Mouse (Mus musculus): ENCODE measurements around the gene Serpinf1. TPM values are rescaled to one million over a fixed set of nuclear protein-coding genes. Genes with fewer than 3 reads are reported as not detected.

The Serpinf1 gene
- polyA plus RNA-seq, 1 experiment = 5.8 TPM

DNA sequence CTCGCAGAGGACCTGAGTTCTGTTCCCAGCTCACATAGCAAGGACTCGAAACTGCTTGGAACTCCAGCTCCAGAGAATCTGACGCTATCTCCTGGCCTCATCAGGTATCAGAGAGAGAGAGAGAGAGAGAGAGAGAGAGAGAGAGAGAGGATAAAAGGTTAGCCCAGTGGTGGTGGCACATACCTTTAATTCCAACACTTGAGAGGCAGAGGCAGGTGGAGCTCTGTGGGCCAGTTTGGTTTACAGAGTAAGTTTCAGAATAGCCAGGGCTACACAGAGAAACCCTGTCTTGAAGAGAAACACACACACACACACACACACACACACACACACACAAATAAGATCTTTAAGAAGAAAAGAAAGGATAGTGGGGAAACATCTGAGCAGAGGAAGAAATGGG lies 590 bp upstream of the Serpinf1 start:
- no peak overlapping the region for H3K27ac ChIP-seq (ENCODE audit: insufficient read depth, low read depth, low read length)
- no peaks in the 10 kb centered on the region for H3K27me3 ChIP-seq (ENCODE audit: control insufficient read depth, insufficient read depth, low read length)
- 81% methylated on average over 3 of the region's 3 CpGs for WGBS
- no peaks in the 10 kb centered on the region for H3K4me1 ChIP-seq (ENCODE audit: control insufficient read depth, insufficient read depth, insufficient read length, low read length)
- no peaks in the 10 kb centered on the region for H3K36me3 ChIP-seq (ENCODE audit: control insufficient read depth, insufficient read depth, low read length)
- no peak for TF ChIP-seq CTCF (IDR thresholded peaks at IDR 0.05; ENCODE audit: extremely low read depth, insufficient read length, insufficient replicate concordance, low read depth, low read length)
- no peak for TF ChIP-seq POLR2A (IDR thresholded peaks at IDR 0.05; ENCODE audit: low read depth, low read length)
- H3K4me3 ChIP-seq (ENCODE audit: low read depth, low read length) = no peak overlapping the region

DNA sequence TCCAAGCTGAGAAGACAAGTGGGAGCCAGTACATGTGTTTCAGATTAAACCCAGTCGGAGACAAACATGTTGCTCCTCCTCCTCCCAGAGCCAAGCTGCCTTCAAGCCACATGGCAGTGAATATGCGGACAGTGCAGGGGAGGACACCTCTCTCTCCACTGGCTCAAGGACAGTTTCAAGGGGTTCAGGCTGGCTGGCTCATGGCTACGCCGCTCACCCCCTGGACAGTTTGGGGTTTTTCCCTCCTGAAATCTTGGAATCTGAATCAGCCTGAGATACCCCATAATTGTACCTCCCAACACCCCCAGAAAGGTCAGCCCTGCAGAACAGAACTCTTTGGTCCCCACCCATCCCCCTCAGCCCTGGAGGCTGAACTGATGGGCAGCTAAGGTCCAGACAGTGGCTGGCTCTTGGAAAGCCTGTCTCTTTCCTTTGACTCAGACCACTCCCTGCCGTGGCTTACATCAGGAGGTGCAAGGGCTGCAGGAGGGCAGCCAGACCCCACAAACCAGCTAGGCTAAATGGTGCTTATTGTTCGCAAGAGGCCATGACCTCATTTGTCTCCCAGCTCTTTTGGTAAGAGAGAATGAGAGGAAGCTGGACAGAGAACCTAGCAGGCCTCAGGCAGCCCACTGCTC lies 1.0 kb downstream of the Serpinf1 start:
- Histone ChIP-seq H3K27me3 (ENCODE audit: control insufficient read depth, insufficient read depth, low read length) (no peaks in the 10 kb centered on the region), H3K27ac (ENCODE audit: insufficient read depth, low read depth, low read length) (no peak overlapping the region), H3K4me1 (ENCODE audit: control insufficient read depth, insufficient read depth, insufficient read length, low read length) (no peaks in the 10 kb centered on the region), H3K4me3 (ENCODE audit: low read depth, low read length) (no peak overlapping the region), H3K36me3 (ENCODE audit: control insufficient read depth, insufficient read depth, low read length) (no peaks in the 10 kb centered on the region)
- TF ChIP-seq POLR2A (IDR thresholded peaks at IDR 0.05; ENCODE audit: low read depth, low read length) (no peak), CTCF (IDR thresholded peaks at IDR 0.05; ENCODE audit: extremely low read depth, insufficient read length, insufficient replicate concordance, low read depth, low read length) (no peak)
- 72% methylated on average over 6 of the region's 6 CpGs for WGBS

DNA sequence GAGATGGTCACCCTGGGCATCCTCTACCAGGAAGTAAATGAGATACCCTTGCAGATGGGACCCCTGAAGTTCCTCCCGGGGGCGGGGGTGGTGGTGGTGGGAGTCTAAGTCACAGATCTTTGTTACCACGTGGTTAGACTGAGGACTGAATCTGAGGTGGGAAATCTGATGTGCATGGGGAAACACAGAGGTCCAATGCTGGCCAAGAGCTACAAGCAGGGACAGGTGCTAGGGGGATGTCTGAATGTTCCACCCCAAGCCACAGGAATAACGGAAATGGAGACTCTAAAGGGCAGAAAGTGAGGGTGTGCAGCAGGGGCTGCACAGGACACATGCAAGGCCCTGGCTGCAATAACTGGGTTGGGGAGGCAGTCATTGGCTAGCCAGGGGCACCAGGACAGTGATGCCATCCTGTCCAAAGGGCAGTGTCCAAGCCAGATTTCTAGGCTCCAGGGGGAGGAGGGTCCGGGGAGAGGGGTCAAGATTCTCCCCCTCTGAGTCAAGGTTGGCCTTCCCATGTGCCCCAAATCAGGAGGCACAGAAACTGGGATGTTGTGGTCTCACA lies 1.6 kb downstream of the Serpinf1 start:
- no peaks in the 10 kb centered on the region for H3K36me3 ChIP-seq (ENCODE audit: control insufficient read depth, insufficient read depth, low read length)
- H3K27ac ChIP-seq (ENCODE audit: insufficient read depth, low read depth, low read length) = no peak overlapping the region
- H3K4me1 ChIP-seq (ENCODE audit: control insufficient read depth, insufficient read depth, insufficient read length, low read length) = no peaks in the 10 kb centered on the region
- H3K4me3 ChIP-seq (ENCODE audit: low read depth, low read length) = no peak overlapping the region
- H3K27me3 ChIP-seq (ENCODE audit: control insufficient read depth, insufficient read depth, low read length) = no peaks in the 10 kb centered on the region
- TF ChIP-seq CTCF (IDR thresholded peaks at IDR 0.05; ENCODE audit: extremely low read depth, insufficient read length, insufficient replicate concordance, low read depth, low read length) = no peak
- TF ChIP-seq POLR2A (IDR thresholded peaks at IDR 0.05; ENCODE audit: low read depth, low read length) = no peak
- WGBS = 66% methylated on average over 5 of the region's 5 CpGs

DNA sequence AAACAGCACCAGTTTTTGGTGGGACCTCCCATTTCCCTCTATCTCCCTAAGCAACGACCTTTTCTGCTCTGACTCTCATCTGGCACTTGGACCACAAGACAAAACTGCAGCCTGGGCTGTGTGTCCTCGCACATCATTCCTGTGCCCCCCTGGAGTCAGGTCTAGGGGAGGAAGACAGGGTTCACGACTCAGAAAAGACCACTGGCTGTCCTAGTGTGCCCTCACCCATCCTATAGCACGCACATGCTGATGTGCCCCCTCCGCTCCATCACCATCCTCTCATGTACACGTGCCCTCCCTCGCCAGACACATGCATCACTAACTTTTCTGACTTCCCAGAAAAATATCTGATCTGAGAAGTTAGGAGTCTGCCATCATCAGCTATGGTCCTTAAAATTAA lies 2.5 kb downstream of the Serpinf1 start:
- TF ChIP-seq POLR2A (IDR thresholded peaks at IDR 0.05; ENCODE audit: low read depth, low read length) = no peak
- no peak for TF ChIP-seq CTCF (IDR thresholded peaks at IDR 0.05; ENCODE audit: extremely low read depth, insufficient read length, insufficient replicate concordance, low read depth, low read length)
- Histone ChIP-seq H3K36me3 (ENCODE audit: control insufficient read depth, insufficient read depth, low read length) (no peaks in the 10 kb centered on the region), H3K27me3 (ENCODE audit: control insufficient read depth, insufficient read depth, low read length) (no peaks in the 10 kb centered on the region), H3K4me3 (ENCODE audit: low read depth, low read length) (no peak overlapping the region), H3K4me1 (ENCODE audit: control insufficient read depth, insufficient read depth, insufficient read length, low read length) (no peaks in the 10 kb centered on the region), H3K27ac (ENCODE audit: insufficient read depth, low read depth, low read length) (no peak overlapping the region)
- WGBS = 80% methylated on average over 7 of the region's 7 CpGs

DNA sequence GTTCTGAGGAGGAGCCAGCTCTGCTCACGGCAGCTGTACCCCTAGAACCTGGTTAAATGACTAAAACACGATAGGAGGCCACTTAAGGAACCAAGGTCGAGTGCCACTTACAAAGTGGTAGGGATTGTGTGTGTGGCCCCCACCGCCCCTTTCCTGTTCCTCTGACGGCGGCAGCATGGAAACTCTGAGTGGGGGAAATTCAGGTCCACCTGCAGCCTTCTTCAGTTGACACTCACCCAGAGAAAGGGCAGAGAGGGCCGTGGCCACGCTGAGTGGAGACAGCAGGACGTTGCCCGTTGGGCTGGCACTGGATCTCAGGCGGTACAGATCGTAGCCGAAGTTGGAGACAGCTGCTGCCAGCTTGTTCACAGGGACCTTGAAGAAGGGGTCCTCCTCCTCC lies 6.5 kb downstream of the Serpinf1 start:
- H3K36me3 ChIP-seq (ENCODE audit: control insufficient read depth, insufficient read depth, low read length) = no peaks in the 10 kb centered on the region
- no peaks in the 10 kb centered on the region for H3K4me1 ChIP-seq (ENCODE audit: control insufficient read depth, insufficient read depth, insufficient read length, low read length)
- no peak overlapping the region for H3K4me3 ChIP-seq (ENCODE audit: low read depth, low read length)
- H3K27me3 ChIP-seq (ENCODE audit: control insufficient read depth, insufficient read depth, low read length) = no peaks in the 10 kb centered on the region
- WGBS = 77% methylated on average over 13 of the region's 13 CpGs
- TF ChIP-seq POLR2A (IDR thresholded peaks at IDR 0.05; ENCODE audit: low read depth, low read length) (no peak), CTCF (IDR thresholded peaks at IDR 0.05; ENCODE audit: extremely low read depth, insufficient read length, insufficient replicate concordance, low read depth, low read length) (no peak)
- H3K27ac ChIP-seq (ENCODE audit: insufficient read depth, low read depth, low read length) = no peak overlapping the region

DNA sequence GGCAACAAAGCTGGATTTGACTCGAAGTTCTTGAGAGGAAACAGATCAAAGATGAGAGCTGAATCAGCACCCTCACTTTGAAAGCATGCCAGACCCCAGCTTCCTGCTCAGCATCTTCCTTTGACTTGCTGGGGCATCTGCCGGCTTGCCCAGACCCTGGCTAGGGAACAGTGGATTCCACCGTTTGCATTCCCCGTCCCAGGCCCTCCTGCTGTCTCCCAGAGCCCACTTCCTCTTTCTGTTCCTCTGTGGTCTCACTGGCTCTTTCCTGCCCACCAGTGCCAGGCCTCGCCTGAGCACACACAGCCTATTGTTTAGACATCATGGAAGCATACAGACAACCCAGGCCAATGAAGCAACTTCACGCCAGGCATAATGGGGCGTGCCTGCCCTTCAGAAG lies 7.4 kb downstream of the Serpinf1 start:
- TF ChIP-seq CTCF (IDR thresholded peaks at IDR 0.05; ENCODE audit: extremely low read depth, insufficient read length, insufficient replicate concordance, low read depth, low read length) (no peak), POLR2A (IDR thresholded peaks at IDR 0.05; ENCODE audit: low read depth, low read length) (no peak)

DNA sequence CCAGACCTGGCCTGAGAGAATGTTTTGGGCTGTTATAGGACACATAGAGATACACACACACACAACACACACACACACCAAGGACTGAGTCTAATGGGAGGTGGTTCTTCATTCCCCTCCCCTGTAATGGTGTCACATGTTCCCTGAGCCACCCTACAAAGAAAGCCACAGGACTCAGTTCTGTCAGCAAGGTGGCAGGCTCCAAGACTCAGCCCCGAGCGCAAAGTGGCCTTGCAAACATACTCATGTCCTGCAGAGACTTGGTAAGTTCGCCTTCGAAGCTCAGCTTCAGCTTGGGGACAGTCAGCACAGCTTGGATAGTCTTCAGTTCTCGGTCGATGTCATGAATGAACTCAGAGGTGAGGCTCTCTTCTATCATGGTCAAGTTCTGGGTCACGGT lies 11.9 kb downstream of the Serpinf1 start:
- 90% methylated on average over 7 of the region's 7 CpGs for whole genome bisulfite sequencing
- H3K27me3 ChIP-seq (ENCODE audit: control insufficient read depth, insufficient read depth, low read length) = no peaks in the 10 kb centered on the region
- H3K4me1 ChIP-seq (ENCODE audit: control insufficient read depth, insufficient read depth, insufficient read length, low read length) = no peaks in the 10 kb centered on the region
- no peak for TF ChIP-seq POLR2A (IDR thresholded peaks at IDR 0.05; ENCODE audit: low read depth, low read length)
- no peak for TF ChIP-seq CTCF (IDR thresholded peaks at IDR 0.05; ENCODE audit: extremely low read depth, insufficient read length, insufficient replicate concordance, low read depth, low read length)
- H3K36me3 ChIP-seq (ENCODE audit: control insufficient read depth, insufficient read depth, low read length) = no peaks in the 10 kb centered on the region
- no peak overlapping the region for H3K4me3 ChIP-seq (ENCODE audit: low read depth, low read length)
- no peak overlapping the region for H3K27ac ChIP-seq (ENCODE audit: insufficient read depth, low read depth, low read length)

More for the DNA sequence above, 7.4 kb downstream of the Serpinf1 start:
- Histone ChIP-seq H3K27ac (ENCODE audit: insufficient read depth, low read depth, low read length) (no peak overlapping the region), H3K36me3 (ENCODE audit: control insufficient read depth, insufficient read depth, low read length) (no peaks in the 10 kb centered on the region), H3K4me1 (ENCODE audit: control insufficient read depth, insufficient read depth, insufficient read length, low read length) (no peaks in the 10 kb centered on the region), H3K4me3 (ENCODE audit: low read depth, low read length) (no peak overlapping the region), H3K27me3 (ENCODE audit: control insufficient read depth, insufficient read depth, low read length) (no peaks in the 10 kb centered on the region)
- WGBS = 50% methylated on average over 7 of the region's 7 CpGs

Data from small intestine, adult 2 months (tissue).